Mouse (Mus musculus) hindbrain, postnatal 0 days (tissue): ENCODE measurements around the gene Nrd1. TPM values are rescaled to one million over a fixed set of nuclear protein-coding genes. Genes with fewer than 3 reads are reported as not detected.
A peak's percentile ranks its signal among the peaks of the same experiment; 100 is the strongest.

Experiments
- ATAC-seq: fragments of 200-750 bp; cut with Nextera tagmentation; 2 replicates; pipeline ENCODE4 v1.8.0; 2017; ENCODE audit warnings: mild to moderate bottlenecking, moderate TSS enrichment, moderate library complexity
- DNase-seq: peaks from one replicate; pipeline ENCODE4 v3.0.0-alpha.2; 2015; ENCODE audit warnings: low spot score
- H3K27ac ChIP-seq: fragments of 300-500 bp; sonication (generic); 2 replicates; pipeline ENCODE4 v1.5.1; 2014; ENCODE audit warnings: mild to moderate bottlenecking
- H3K27me3 ChIP-seq: fragments of 300-500 bp; sonication (generic); 2 replicates; pipeline ENCODE4 v1.6.1; 2014; ENCODE audit warnings: low read length, mixed read lengths; ENCODE audit not compliant: insufficient read depth
- H3K36me3 ChIP-seq: fragments of 300-500 bp; sonication (generic); 2 replicates; pipeline ENCODE4 v1.6.1; 2014; ENCODE audit warnings: low read length, mixed read lengths; ENCODE audit not compliant: insufficient read depth
- H3K4me1 ChIP-seq: fragments of 300-500 bp; sonication (generic); 2 replicates; pipeline ENCODE4 v1.6.1; 2014; ENCODE audit warnings: antibody characterized with exemption, low read length, mixed read lengths; ENCODE audit not compliant: insufficient read depth
- H3K4me2 ChIP-seq: fragments of 300-500 bp; sonication (generic); 2 replicates; pipeline ENCODE4 v1.6.1; 2014; ENCODE audit warnings: low read depth, mild to moderate bottlenecking, low read length, moderate library complexity, mixed read lengths
- H3K4me3 ChIP-seq: fragments of 300-500 bp; sonication (generic); 2 replicates; pipeline ENCODE4 v1.5.1; 2014; ENCODE audit warnings: low read length
- H3K9ac ChIP-seq: fragments of 300-500 bp; sonication (generic); replicated peaks from 2 replicates; pipeline ENCODE4 v1.6.1; 2014; ENCODE audit warnings: mild to moderate bottlenecking, low read length, moderate library complexity, mixed read lengths
- H3K9me3 ChIP-seq: fragments of 300-500 bp; sonication (generic); 2 replicates; pipeline ENCODE4 v1.6.1; 2016; ENCODE audit warnings: low read length, mixed read lengths
- CTCF ChIP-seq: IDR thresholded peaks from 2 replicates; pipeline ENCODE4 v1.5.1; 2016; ENCODE audit warnings: antibody characterized with exemption, control low read depth, low read depth
- WGBS: fragments of 180-500 bp; shearing (Covaris S2); extraction: QIAGEN DNeasy Blood & Tissue Kit; methylation state at CpG from one replicate; pipeline ENCODE4 v1.1.7; 2014; 5-methylcytosine and 5-hydroxymethylcytosine counted together
- microRNA counts: library from miRNA; unstranded; fragments of <30 nt; microRNA quantifications from one replicate; lab custom pipeline; 2015
- microRNA-seq, 2 experiments: library from miRNA; unstranded; fragments of <30 nt; microRNA quantifications; one replicate each; pipeline ENCODE4; 2016
- polyA plus RNA-seq: library from polyadenylated mRNA; unstranded; fragments of >200 nt; fragmentation: Nextera tagmentation; extraction: Ambion mirVana; gene quantifications from 2 replicates; pipeline ENCODE4 v1.2.1, GENCODE M21; 2015
- total RNA-seq: library from RNA; depleted of rRNA; stranded (reverse); fragments of >200 nt; gene quantifications from 2 replicates; pipeline ENCODE4 v1.2.3, GENCODE M21; 2014; rRNA removed

Gene Nrd1
- total and polyA plus RNA-seq, 2 experiments from 2014 or later = 36.8 to 52.3 TPM

DNA sequence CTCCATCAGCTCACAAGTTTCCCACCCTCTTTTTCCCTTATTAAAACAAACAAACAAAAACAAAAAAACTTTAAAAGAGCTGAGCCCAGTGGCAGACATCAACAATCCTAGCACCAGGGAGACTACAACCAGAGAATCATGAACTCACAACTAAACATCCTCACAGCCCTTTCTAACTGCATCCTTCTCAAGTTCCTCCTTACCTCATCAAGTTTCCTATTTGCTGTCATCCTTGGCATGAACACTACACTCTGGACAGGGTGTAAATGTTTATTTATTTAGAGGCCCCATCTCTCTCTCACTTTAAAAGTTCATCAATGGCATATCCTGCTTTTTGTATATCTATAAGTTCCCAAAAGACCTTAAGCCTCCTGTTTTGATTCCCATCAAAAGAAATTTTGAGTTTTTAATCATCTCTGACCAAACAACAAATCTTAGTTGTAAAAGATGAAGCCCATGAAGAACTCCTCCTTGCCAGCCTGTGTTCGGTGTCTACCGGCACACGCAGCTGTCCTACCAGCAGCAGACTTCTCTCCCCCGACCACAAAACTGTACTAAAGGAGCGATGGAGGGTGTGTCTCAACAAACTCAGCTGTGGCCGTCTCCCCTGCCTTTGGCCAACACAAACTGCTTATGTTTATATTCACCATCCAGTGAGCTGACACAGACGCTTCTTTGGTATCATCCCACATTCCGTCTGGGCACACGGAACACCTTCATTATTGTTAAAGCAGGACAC lies 102.9 kb downstream of the Nrd1 start:
- H3K4me3 ChIP-seq = no peak overlapping the region
- H3K9ac ChIP-seq = no peak overlapping the region
- no peak overlapping the region for H3K4me2 ChIP-seq
- H3K27me3 ChIP-seq = no peaks in the 10 kb centered on the region
- DNase-seq = no peak
- no peak for ATAC-seq
- H3K4me1 ChIP-seq = no peaks in the 10 kb centered on the region
- H3K27ac ChIP-seq = no peak overlapping the region
- H3K36me3 ChIP-seq = peaks cover 5% of the 10 kb centered on the region; the same call in 1 of the 2 replicates
- whole genome bisulfite sequencing = 82% methylated on average over 9 of the region's 9 CpGs
- TF ChIP-seq CTCF = no peak
- no peaks in the 10 kb centered on the region for H3K9me3 ChIP-seq

DNA sequence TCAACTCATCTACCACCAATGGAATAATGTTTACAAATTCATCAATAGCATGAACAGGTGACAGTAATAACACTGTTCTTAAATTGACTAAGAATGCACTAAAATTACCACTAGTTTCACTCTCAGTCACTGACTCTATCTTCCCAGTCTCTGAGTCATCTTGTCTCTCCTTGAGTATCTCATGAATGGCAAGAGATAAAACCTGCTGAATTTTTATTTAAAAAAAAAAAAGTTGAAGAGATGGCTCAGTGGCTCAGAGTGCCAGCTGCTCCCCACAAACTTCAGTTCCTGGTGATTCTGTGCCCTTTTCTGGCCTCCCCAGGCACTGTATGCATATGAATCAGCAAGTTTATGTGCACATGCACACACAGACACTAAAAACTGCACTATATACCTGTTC lies 104.8 kb downstream of the Nrd1 start:
- H3K36me3 ChIP-seq = peaks cover 5% of the 10 kb centered on the region; the same call in 1 of the 2 replicates
- no peak overlapping the region for H3K9ac ChIP-seq
- H3K4me3 ChIP-seq = no peak overlapping the region
- H3K4me1 ChIP-seq = no peaks in the 10 kb centered on the region
- H3K9me3 ChIP-seq = no peaks in the 10 kb centered on the region
- no peak for TF ChIP-seq CTCF
- ATAC-seq (no peak), DNase-seq (no peak)
- H3K27me3 ChIP-seq = no peaks in the 10 kb centered on the region
- H3K27ac ChIP-seq = no peak overlapping the region
- no peak overlapping the region for H3K4me2 ChIP-seq

DNA sequence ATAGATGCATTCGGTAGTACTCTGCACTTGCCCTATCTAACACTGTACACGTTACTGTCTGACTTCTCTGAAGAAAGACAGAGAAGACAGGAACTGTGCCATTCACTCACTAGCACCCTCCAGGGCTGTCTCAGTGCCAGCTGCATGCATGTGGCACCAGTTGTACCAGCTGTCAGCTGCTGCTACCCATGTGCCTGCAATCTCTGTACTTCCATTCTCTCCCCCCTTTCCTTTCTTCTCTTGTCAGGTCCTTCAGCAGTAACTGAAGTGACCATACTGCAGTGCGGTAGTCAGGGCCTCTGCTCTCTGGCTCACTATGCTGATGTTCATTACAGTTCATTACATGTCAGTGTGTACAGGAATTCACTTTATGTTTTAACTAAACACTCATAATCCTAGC lies 105.6 kb downstream of the Nrd1 start:
- Histone ChIP-seq H3K27me3 (no peaks in the 10 kb centered on the region), H3K9ac (no peak overlapping the region), H3K36me3 (peaks cover 5% of the 10 kb centered on the region; the same call in 1 of the 2 replicates), H3K4me3 (no peak overlapping the region), H3K9me3 (no peaks in the 10 kb centered on the region), H3K4me1 (no peaks in the 10 kb centered on the region), H3K4me2 (no peak overlapping the region), H3K27ac (no peak overlapping the region)
- DNase-seq = peak; percentile 47
- WGBS = 39% methylated on average over 3 of the region's 3 CpGs
- TF ChIP-seq CTCF = no peak
- ATAC-seq = peak; percentile 58; the same call in 1 of the 2 replicates

DNA sequence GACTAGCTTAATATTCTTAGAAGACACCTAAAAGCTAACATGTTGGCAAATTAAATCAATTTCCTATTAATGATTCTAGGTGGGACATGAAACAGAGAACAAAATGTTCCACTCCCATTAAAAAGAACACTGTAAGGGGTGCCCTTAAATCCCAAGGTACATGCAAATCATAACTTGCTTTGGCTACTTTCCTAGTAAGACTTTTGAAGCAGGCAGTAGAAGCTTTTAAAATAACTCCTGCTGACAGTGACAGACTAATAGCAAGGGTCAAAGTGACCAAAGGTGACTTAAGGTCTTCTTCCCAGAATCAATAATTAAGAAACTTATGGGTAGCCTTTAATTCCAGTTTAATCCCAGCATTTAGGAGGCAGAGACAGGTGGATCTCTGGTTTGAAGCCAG lies 106.1 kb downstream of the Nrd1 start:
- Histone ChIP-seq H3K9me3 (no peaks in the 10 kb centered on the region), H3K4me3 (no peak overlapping the region), H3K9ac (no peak overlapping the region), H3K4me2 (no peak overlapping the region), H3K27ac (no peak overlapping the region), H3K27me3 (no peaks in the 10 kb centered on the region), H3K36me3 (no peaks in the 10 kb centered on the region), H3K4me1 (no peaks in the 10 kb centered on the region)
- TF ChIP-seq CTCF = no peak
- no peak for DNase-seq
- no peak for ATAC-seq

DNA sequence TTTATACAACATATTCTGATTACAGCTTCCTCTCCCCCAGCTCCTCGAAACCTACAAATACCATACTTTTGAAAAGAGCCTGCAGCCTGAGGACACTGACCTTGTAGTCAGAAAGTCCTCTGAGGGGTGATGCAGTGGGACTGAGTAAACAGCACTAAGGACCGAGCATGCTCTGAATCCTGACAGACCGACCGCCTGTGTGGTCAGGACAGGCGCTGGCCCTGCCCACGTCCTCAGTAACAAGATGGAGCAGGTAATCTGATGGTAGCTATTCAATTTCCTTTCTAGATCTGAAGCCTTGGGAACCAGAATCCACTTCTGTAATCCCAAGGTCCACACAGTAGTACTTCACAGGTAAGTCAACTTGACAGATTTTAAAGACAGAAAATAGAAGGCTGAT lies 108.6 kb downstream of the Nrd1 start:
- no peaks in the 10 kb centered on the region for H3K36me3 ChIP-seq
- no peaks in the 10 kb centered on the region for H3K27me3 ChIP-seq
- H3K9me3 ChIP-seq = no peaks in the 10 kb centered on the region
- H3K27ac ChIP-seq = no peak overlapping the region
- ATAC-seq (no peak), DNase-seq (no peak)
- 89% methylated on average over 6 of the region's 6 CpGs for WGBS
- no peak overlapping the region for H3K4me2 ChIP-seq
- TF ChIP-seq CTCF = no peak
- H3K9ac ChIP-seq = no peak overlapping the region
- H3K4me3 ChIP-seq = no peak overlapping the region
- no peaks in the 10 kb centered on the region for H3K4me1 ChIP-seq

DNA sequence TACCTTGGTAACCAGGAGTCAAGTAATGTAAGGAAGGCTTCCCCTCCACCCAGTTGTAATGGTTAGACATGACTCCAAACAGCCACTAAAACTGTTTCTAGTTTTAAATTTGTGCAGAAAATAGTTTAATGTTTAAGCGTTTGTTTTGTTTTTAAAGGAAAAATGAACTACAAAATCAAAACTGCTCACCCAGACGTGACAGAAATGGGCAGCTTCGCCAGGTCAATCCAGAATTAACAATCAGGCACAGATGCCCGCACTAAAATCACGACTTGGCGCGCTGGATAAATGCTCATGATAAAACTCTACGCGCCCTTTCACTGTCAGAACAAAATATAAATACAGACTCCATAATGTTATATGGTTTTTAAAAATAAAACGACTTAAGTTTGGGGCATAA lies 109.2 kb downstream of the Nrd1 start:
- H3K4me3 ChIP-seq = no peak overlapping the region
- H3K27ac ChIP-seq = no peak overlapping the region
- no peak for DNase-seq
- no peaks in the 10 kb centered on the region for H3K36me3 ChIP-seq
- no peak for ATAC-seq
- 92% methylated on average over 10 of the region's 10 CpGs for WGBS
- no peaks in the 10 kb centered on the region for H3K4me1 ChIP-seq
- H3K9ac ChIP-seq = no peak overlapping the region
- no peak for TF ChIP-seq CTCF
- H3K4me2 ChIP-seq = no peak overlapping the region
- no peaks in the 10 kb centered on the region for H3K27me3 ChIP-seq
- no peaks in the 10 kb centered on the region for H3K9me3 ChIP-seq

DNA sequence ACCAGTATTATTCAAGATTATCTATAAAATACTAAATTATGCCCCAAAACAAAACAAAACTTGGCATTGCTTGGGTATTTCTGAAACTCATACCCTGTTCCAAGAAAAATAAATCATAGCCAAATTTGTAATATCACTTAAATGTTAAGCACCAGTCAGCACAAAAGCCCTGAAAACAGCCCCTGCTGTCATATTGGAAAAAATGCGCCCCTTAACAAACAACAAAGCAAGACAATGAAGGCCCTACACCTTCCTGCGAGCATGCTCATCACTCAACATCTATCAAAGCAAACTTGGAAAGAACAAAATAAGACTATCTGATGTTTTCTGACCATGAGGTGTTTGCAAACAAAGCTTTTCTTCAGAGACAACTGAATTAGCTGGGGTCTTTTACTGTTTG lies 110.5 kb downstream of the Nrd1 start:
- H3K4me1 ChIP-seq = no peaks in the 10 kb centered on the region
- no peak overlapping the region for H3K27ac ChIP-seq
- H3K36me3 ChIP-seq = no peaks in the 10 kb centered on the region
- no peak overlapping the region for H3K4me3 ChIP-seq
- H3K27me3 ChIP-seq = no peaks in the 10 kb centered on the region
- H3K9ac ChIP-seq = no peak overlapping the region
- DNase-seq (no peak), ATAC-seq (no peak)
- 75% methylated on average over 2 of the region's 2 CpGs for WGBS
- no peaks in the 10 kb centered on the region for H3K9me3 ChIP-seq
- no peak for TF ChIP-seq CTCF
- no peak overlapping the region for H3K4me2 ChIP-seq

MicroRNAs within 50 kb of the gene (microRNA counts, 519-probe panel; counts per million panel counts)
- 705 counts per million, percentile 8 among the panel's probes with 10 or more counts for microRNA mmu-miR-761 (lab: Ali Mortazavi, UCI)

Small RNA genes within 50 kb of the gene (microRNA-seq; reads per million reads assigned to microRNA genes)
- gene Mir761 = 0 reads per million in 2 experiments

Other genes with a start within 250 kb of the Nrd1 start
- 25.9 and 28.5 TPM in 2 replicates for gene Zfyve9, start 219.9 kb upstream of the Nrd1 start, total RNA-seq
- gene Zfyve9, start 219.9 kb upstream of the Nrd1 start, polyA plus RNA-seq = 9.2 and 10.0 TPM in 2 replicates
- gene Btf3l4, start 167.0 kb upstream of the Nrd1 start, total RNA-seq = 80.6 and 89.6 TPM in 2 replicates
- gene Btf3l4, start 167.0 kb upstream of the Nrd1 start, polyA plus RNA-seq = 149 and 152 TPM in 2 replicates
- 38.1 and 41.3 TPM in 2 replicates for gene Txndc12, start 166.1 kb upstream of the Nrd1 start, total RNA-seq
- 68.2 and 73.3 TPM in 2 replicates for gene Txndc12, start 166.1 kb upstream of the Nrd1 start, polyA plus RNA-seq
- 34.5 and 34.8 TPM in 2 replicates for gene Kti12, start 152.9 kb upstream of the Nrd1 start, total RNA-seq
- 29.4 and 29.7 TPM in 2 replicates for gene Kti12, start 152.9 kb upstream of the Nrd1 start, polyA plus RNA-seq
- gene A730015C16Rik, start 152.0 kb upstream of the Nrd1 start, total RNA-seq = 1.4 TPM in 1 of 2 replicates, not detected in the other
- 1.2 and 1.6 TPM in 2 replicates for gene A730015C16Rik, start 152.0 kb upstream of the Nrd1 start, polyA plus RNA-seq
- 76.3 and 99.1 TPM in 2 replicates for gene Rab3b, start 121.6 kb upstream of the Nrd1 start, total RNA-seq
- gene Rab3b, start 121.6 kb upstream of the Nrd1 start, polyA plus RNA-seq = 289 and 314 TPM in 2 replicates
- gene Osbpl9, start 201.6 kb downstream of the Nrd1 start, total RNA-seq = 59.3 and 65.3 TPM in 2 replicates
- 59.0 and 64.3 TPM in 2 replicates for gene Osbpl9, start 201.6 kb downstream of the Nrd1 start, polyA plus RNA-seq
- gene Calr4, start 233.8 kb downstream of the Nrd1 start, total RNA-seq = 0.54 and 1.0 TPM in 2 replicates
- gene Calr4, start 233.8 kb downstream of the Nrd1 start, polyA plus RNA-seq = 1.6 TPM in 2 replicates